Mouse (Mus musculus) heart, postnatal 0 days (tissue): ENCODE results near the gene Rwdd1. TPM values are rescaled to one million over a fixed set of nuclear protein-coding genes. Genes with fewer than 3 reads are reported as not detected.

Experiments used
- ATAC-seq: fragments of 200-750 bp; cut with Nextera tagmentation; 2 replicates; pipeline ENCODE4 v1.8.0; 2017; ENCODE audit warnings: low read depth, moderate number of reproducible peaks, moderate library complexity; ENCODE audit not compliant: insufficient read depth
- DNase-seq: peaks from one replicate; pipeline ENCODE4 v3.0.0-alpha.2; 2016; ENCODE audit warnings: low spot score
- H3K27ac ChIP-seq: fragments of 300-500 bp; sonication (generic); 2 replicates; pipeline ENCODE4 v1.5.1; 2014; ENCODE audit warnings: low read depth, mild to moderate bottlenecking
- H3K27me3 ChIP-seq: fragments of 300-500 bp; sonication (generic); 2 replicates; pipeline ENCODE4 v1.6.1; 2014; ENCODE audit warnings: low read length, mixed read lengths; ENCODE audit not compliant: control insufficient read depth, insufficient read depth
- H3K36me3 ChIP-seq: fragments of 300-500 bp; sonication (generic); replicated peaks from 2 replicates; pipeline ENCODE4 v1.6.1; 2014; ENCODE audit warnings: low read length, mixed read lengths; ENCODE audit not compliant: control insufficient read depth, insufficient read depth
- H3K4me1 ChIP-seq: fragments of 300-500 bp; sonication (generic); 2 replicates; pipeline ENCODE4 v1.6.1; 2014; ENCODE audit warnings: antibody characterized with exemption; ENCODE audit not compliant: control insufficient read depth, insufficient read depth
- H3K4me2 ChIP-seq: fragments of 300-500 bp; sonication (generic); 2 replicates; pipeline ENCODE4 v1.6.1; 2014; ENCODE audit warnings: low read depth, mild to moderate bottlenecking, low read length, moderate library complexity
- H3K4me3 ChIP-seq: fragments of 300-500 bp; sonication (generic); 2 replicates; pipeline ENCODE4 v1.5.1; 2014; ENCODE audit warnings: low read depth, low read length
- H3K9ac ChIP-seq: fragments of 300-500 bp; sonication (generic); replicated peaks from 2 replicates; pipeline ENCODE4 v1.6.1; 2014; ENCODE audit warnings: low read depth, low read length, mixed read lengths
- H3K9me3 ChIP-seq: fragments of 300-500 bp; sonication (generic); replicated peaks from 2 replicates; pipeline ENCODE4 v1.6.1; 2016; ENCODE audit warnings: low read length; ENCODE audit not compliant: control insufficient read depth
- CTCF ChIP-seq: IDR thresholded peaks from 2 replicates; pipeline ENCODE4 v1.5.1; 2016; ENCODE audit warnings: antibody characterized with exemption, control low read depth, low read depth
- EP300 ChIP-seq: IDR thresholded peaks from 2 replicates; pipeline ENCODE4 v1.6.1; 2016; ENCODE audit warnings: antibody characterized with exemption, low read depth
- WGBS: fragments of 180-500 bp; shearing (Covaris S2); extraction: QIAGEN DNeasy Blood & Tissue Kit; methylation state at CpG from one replicate; pipeline ENCODE4 v1.1.7; 2014; 5-methylcytosine and 5-hydroxymethylcytosine counted together
- polyA plus RNA-seq: library from polyadenylated mRNA; unstranded; fragments of >200 nt; fragmentation: Nextera tagmentation; extraction: Ambion mirVana; gene quantifications from 2 replicates; pipeline ENCODE4 v1.2.1, GENCODE M21; 2015
- total RNA-seq: library from RNA; depleted of rRNA; stranded (reverse); fragments of >200 nt; gene quantifications from 2 replicates; pipeline ENCODE4 v1.2.3, GENCODE M21; 2014; ENCODE audit warnings: low replicate concordance

Rwdd1 gene
- total and polyA plus RNA-seq, 2 experiments from 2014 or later: 132 to 152 TPM

DNA sequence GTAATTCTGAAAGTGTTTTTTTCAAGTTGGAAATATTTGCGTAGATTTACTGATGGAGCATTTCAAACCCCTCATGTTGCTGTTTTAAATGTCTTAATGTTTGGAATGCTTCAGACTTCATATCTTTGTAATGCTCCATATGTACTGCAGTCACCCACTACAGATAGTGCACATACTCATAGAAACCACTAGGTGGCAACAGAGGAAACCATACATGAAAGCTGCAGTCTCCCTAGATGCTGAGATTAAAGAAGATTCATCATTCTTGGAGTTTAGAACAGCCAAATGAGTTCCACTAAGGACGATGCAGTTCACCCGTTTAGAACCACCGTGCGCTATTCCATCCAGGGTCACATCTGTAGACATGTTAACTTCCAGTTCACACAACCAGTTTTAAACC is 17.2 kb upstream of the Rwdd1 start:
- Histone ChIP-seq H3K9ac (no peak overlapping the region), H3K36me3 (no peaks in the 10 kb centered on the region), H3K27me3 (no peaks in the 10 kb centered on the region), H3K4me3 (no peak overlapping the region), H3K4me1 (no peaks in the 10 kb centered on the region), H3K9me3 (no peaks in the 10 kb centered on the region), H3K27ac (no peak overlapping the region), H3K4me2 (no peak overlapping the region)
- WGBS: 16% methylated on average over 5 of the region's 5 CpGs
- ATAC-seq (no peak), DNase-seq (peak; percentile 57)
- TF ChIP-seq CTCF (peak; percentile 82), EP300 (no peak)

DNA sequence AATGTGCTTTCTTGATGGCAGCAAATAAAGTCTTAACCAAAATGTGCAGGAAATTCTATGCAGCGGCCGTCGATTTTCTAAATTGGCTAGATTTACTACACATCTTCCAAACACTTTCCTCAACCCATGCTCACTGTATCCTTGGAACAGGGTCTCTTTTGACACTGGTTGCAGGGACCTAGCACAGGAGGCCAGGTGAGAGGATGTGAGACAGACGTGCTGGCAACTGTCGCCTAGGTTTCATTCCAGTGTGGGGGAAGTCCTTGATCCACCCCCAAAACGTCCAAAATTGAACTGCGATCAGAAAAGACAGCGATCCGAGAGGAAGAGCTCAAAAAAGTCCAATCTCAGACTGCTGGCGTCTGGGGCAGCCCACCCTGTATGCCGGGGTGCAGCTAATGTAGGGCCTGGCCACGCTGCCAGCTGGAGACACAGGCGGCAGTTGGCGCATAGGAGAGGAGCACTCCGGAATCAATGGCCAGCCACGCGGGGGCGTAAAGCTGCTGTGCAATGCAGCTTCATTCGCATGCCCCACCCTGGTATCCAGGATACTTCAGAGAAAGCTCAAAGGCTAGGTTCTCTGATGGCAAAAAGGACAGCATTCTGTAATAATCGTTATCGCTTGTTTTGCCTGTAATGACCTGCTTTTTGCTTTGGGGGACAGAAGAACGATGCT is 14.3 kb upstream of the Rwdd1 start:
- WGBS: 17% methylated on average over 22 of the region's 22 CpGs
- 0 out of 2 replicates have a peak overlapping the region, but pooled peaks have one; percentile 6 for H3K4me3 ChIP-seq
- peak overlapping the region; percentile 39 for H3K4me2 ChIP-seq
- no peak overlapping the region for H3K27ac ChIP-seq
- TF ChIP-seq CTCF (peak; percentile 64), EP300 (no peak)
- H3K9ac ChIP-seq: no peak overlapping the region; the same call in 1 of the 2 replicates
- peak; percentile 47 for DNase-seq
- no peaks in the 10 kb centered on the region for H3K4me1 ChIP-seq
- H3K36me3 ChIP-seq: no peaks in the 10 kb centered on the region
- no peaks in the 10 kb centered on the region for H3K9me3 ChIP-seq
- H3K27me3 ChIP-seq: no peaks in the 10 kb centered on the region
- ATAC-seq: peak; percentile 82

GRCm38 (mm10) chr10:34030322-34030721 is 10.9 kb upstream of the Rwdd1 start:
- Histone ChIP-seq H3K27me3 (no peaks in the 10 kb centered on the region), H3K4me3 (no peak overlapping the region), H3K27ac (no peak overlapping the region), H3K4me2 (no peak overlapping the region), H3K9me3 (no peaks in the 10 kb centered on the region), H3K9ac (no peak overlapping the region), H3K36me3 (no peaks in the 10 kb centered on the region), H3K4me1 (no peaks in the 10 kb centered on the region)
- DNase-seq (no peak), ATAC-seq (no peak)
- no peak for TF ChIP-seq EP300
- TF ChIP-seq CTCF: no peak
- 55% methylated on average over 5 of the region's 5 CpGs for WGBS

DNA sequence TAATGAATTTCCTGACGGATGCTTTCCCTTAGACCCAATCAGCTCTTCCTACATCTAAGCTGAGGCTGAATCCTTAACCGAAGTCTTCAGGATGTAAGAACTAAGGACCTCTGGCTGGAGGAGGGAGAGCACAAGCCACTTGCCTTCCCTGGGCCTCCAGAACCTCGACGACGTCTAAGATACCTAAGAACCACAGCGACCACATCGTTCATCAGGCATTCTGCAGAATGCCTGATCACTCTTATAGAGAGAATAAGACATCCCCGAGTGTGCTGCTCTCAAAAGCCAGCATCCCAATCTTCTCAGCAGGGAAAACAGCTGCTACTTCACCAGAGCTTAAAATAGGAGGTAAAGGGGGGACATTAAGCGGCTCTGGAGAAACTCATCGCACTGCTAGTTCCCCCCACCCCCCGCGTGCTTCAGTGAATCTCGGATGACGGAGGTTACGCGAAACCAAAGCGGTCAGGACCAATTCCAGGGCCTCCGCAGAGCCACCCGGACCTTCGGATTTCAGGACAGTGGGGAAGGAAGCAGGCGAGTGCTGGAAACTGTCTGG is 600 bp downstream of the Rwdd1 start:
- Histone ChIP-seq H3K27ac (peak overlapping the region; percentile 96), H3K9me3 (no peaks in the 10 kb centered on the region), H3K4me3 (peak overlapping the region; percentile 93), H3K36me3 (peaks cover 6% of the 10 kb centered on the region; the same call in 1 of the 2 replicates), H3K27me3 (no peaks in the 10 kb centered on the region), H3K4me1 (peaks cover 11% of the 10 kb centered on the region), H3K9ac (peak overlapping the region; percentile 77), H3K4me2 (peak overlapping the region; percentile 62)
- ATAC-seq (peak; percentile 17; the same call in 1 of the 2 replicates), DNase-seq (peak; percentile 29)
- TF ChIP-seq EP300 (no peak), CTCF (no peak)
- WGBS: under 1% methylated on average over 21 of the region's 21 CpGs

- peaks cover 3% of the 10 kb centered on the region for H3K4me1 ChIP-seq
- no peak overlapping the region for H3K4me2 ChIP-seq
- H3K9me3 ChIP-seq: no peaks in the 10 kb centered on the region
- no peak for TF ChIP-seq EP300
- no peak for TF ChIP-seq CTCF
- no peak overlapping the region for H3K27ac ChIP-seq
- 85% methylated on average over 2 of the region's 2 CpGs for WGBS
- no peak for DNase-seq
- H3K36me3 ChIP-seq: peaks cover 11% of the 10 kb centered on the region
- no peak overlapping the region for H3K4me3 ChIP-seq
- no peaks in the 10 kb centered on the region for H3K27me3 ChIP-seq
- no peak for ATAC-seq
- no peak overlapping the region for H3K9ac ChIP-seq
These were observed 6.2 kb downstream of the Rwdd1 start for GRCm38 (mm10) chr10:34013241-34013640.
